Mouse (Mus musculus) lung, postnatal 0 days (tissue): Measurements from ENCODE around the gene Grm8.

ENCODE experiments used
- CTCF ChIP-seq: IDR thresholded peaks from 2 replicates; pipeline ENCODE4 v1.5.1; 2016; ENCODE audit warnings: antibody characterized with exemption, mild to moderate bottlenecking
- EP300 ChIP-seq: IDR thresholded peaks from 2 replicates; pipeline ENCODE4 v1.6.1; 2016; ENCODE audit warnings: antibody characterized with exemption, mild to moderate bottlenecking, control low read depth

GRCm38 (mm10) chr6:27967037-27967436 lies 167.9 kb downstream of the Grm8 start:
- TF ChIP-seq CTCF = no peak
- no peak for TF ChIP-seq EP300
